Mouse (Mus musculus) embryonic facial prominence, embryonic 11.5 days (tissue): ENCODE measurements around the gene Rassf4. TPM values are rescaled to one million over a fixed set of nuclear protein-coding genes. Genes with fewer than 3 reads are reported as not detected.

Source experiments
- ATAC-seq: fragments of 200-750 bp; cut with Nextera tagmentation; replicated peaks from 2 replicates; pipeline ENCODE4 v1.8.0; 2017; ENCODE audit warnings: low read depth; ENCODE audit not compliant: insufficient number of reproducible peaks, low FRiP score, low TSS enrichment
- DNase-seq: peaks from one replicate; pipeline ENCODE4 v3.0.0-alpha.2; 2015; ENCODE audit warnings: low spot score
- H3K27ac ChIP-seq: fragments of 300-500 bp; sonication (generic); replicated peaks from 2 replicates; pipeline ENCODE4 v1.5.1; 2014; ENCODE audit warnings: mild to moderate bottlenecking, low read depth, low read length, control low read depth
- H3K27me3 ChIP-seq: fragments of 300-500 bp; sonication (generic); 2 replicates; pipeline ENCODE4 v1.6.1; 2014; ENCODE audit warnings: mild to moderate bottlenecking, low read length, moderate library complexity, mixed read lengths; ENCODE audit not compliant: control insufficient read depth, insufficient read depth
- H3K36me3 ChIP-seq: fragments of 300-500 bp; sonication (generic); replicated peaks from 2 replicates; pipeline ENCODE4 v1.6.1; 2014; ENCODE audit warnings: low read depth, mild to moderate bottlenecking, low read length, moderate library complexity, mixed read lengths; ENCODE audit not compliant: control insufficient read depth, insufficient read depth
- H3K4me1 ChIP-seq: fragments of 300-500 bp; sonication (generic); 2 replicates; pipeline ENCODE4 v1.6.1; 2014; ENCODE audit warnings: low read length, mixed read lengths; ENCODE audit not compliant: control insufficient read depth, insufficient read depth
- H3K4me2 ChIP-seq: fragments of 300-500 bp; sonication (generic); 2 replicates; pipeline ENCODE4 v1.6.1; 2014; ENCODE audit warnings: low read depth, mild to moderate bottlenecking, control low read depth, low read length, moderate library complexity
- H3K4me3 ChIP-seq: fragments of 300-500 bp; sonication (generic); 2 replicates; pipeline ENCODE4 v1.5.1; 2014; ENCODE audit warnings: low read depth, low read length, control low read depth
- H3K9ac ChIP-seq: fragments of 300-500 bp; sonication (generic); replicated peaks from 2 replicates; pipeline ENCODE4 v1.6.1; 2014; ENCODE audit warnings: mild to moderate bottlenecking, control low read depth, low read length
- H3K9me3 ChIP-seq: fragments of 300-500 bp; sonication (generic); replicated peaks from 2 replicates; pipeline ENCODE4 v1.6.1; 2016; ENCODE audit warnings: mild to moderate bottlenecking, low read length, inconsistent platforms, mixed read lengths; ENCODE audit not compliant: control insufficient read depth
- WGBS: fragments of 180-500 bp; shearing (Covaris S2); extraction: QIAGEN DNeasy Blood & Tissue Kit; methylation state at CpG from one replicate; pipeline ENCODE4 v1.1.7; 2014; 5-methylcytosine and 5-hydroxymethylcytosine counted together
- polyA plus RNA-seq: library from polyadenylated mRNA; unstranded; fragments of >200 nt; fragmentation: Nextera tagmentation; extraction: Ambion mirVana; gene quantifications from 2 replicates; pipeline ENCODE4 v1.2.1, GENCODE M21; 2014

Rassf4 gene
- polyA plus RNA-seq, 1 experiment from 2014 or later = 15.3 TPM

GRCm38 (mm10) chr6:116712503-116712902, 38.8 kb upstream of the Rassf4 start:
- no peak overlapping the region for H3K9ac ChIP-seq
- H3K9me3 ChIP-seq = no peaks in the 10 kb centered on the region
- 88% methylated on average over 3 of the region's 3 CpGs for whole genome bisulfite sequencing
- H3K27me3 ChIP-seq = no peaks in the 10 kb centered on the region
- ATAC-seq (no peak), DNase-seq (no peak)
- no peak overlapping the region for H3K27ac ChIP-seq
- no peaks in the 10 kb centered on the region for H3K36me3 ChIP-seq
- no peak overlapping the region for H3K4me3 ChIP-seq
- no peaks in the 10 kb centered on the region for H3K4me1 ChIP-seq
- no peak overlapping the region for H3K4me2 ChIP-seq

- Histone ChIP-seq H3K4me1 (no peaks in the 10 kb centered on the region), H3K27ac (no peak overlapping the region)
- peak; percentile 8 for DNase-seq
Measured at GRCm38 (mm10) chr6:116712062-116712461, 38.3 kb upstream of the Rassf4 start.

GRCm38 (mm10) chr6:116704320-116704719, 30.6 kb upstream of the Rassf4 start:
- Histone ChIP-seq H3K27me3 (no peaks in the 10 kb centered on the region), H3K4me1 (no peaks in the 10 kb centered on the region), H3K4me3 (no peak overlapping the region), H3K4me2 (no peak overlapping the region), H3K27ac (no peak overlapping the region), H3K9ac (no peak overlapping the region), H3K9me3 (no peaks in the 10 kb centered on the region), H3K36me3 (no peaks in the 10 kb centered on the region)
- ATAC-seq (no peak), DNase-seq (no peak)
- 78% methylated on average over 6 of the region's 6 CpGs for WGBS

More at GRCm38 (mm10) chr6:116712062-116712461, 38.3 kb upstream of the Rassf4 start:
- no peaks in the 10 kb centered on the region for H3K9me3 ChIP-seq
- no peak overlapping the region for H3K4me2 ChIP-seq
- H3K9ac ChIP-seq = no peak overlapping the region
- H3K4me3 ChIP-seq = no peak overlapping the region
- H3K27me3 ChIP-seq = no peaks in the 10 kb centered on the region
- 27% methylated on average over 5 of the region's 5 CpGs for WGBS
- no peak for ATAC-seq
- H3K36me3 ChIP-seq = no peaks in the 10 kb centered on the region

- H3K36me3 ChIP-seq = no peaks in the 10 kb centered on the region
- H3K9me3 ChIP-seq = no peaks in the 10 kb centered on the region
- no peak overlapping the region for H3K4me3 ChIP-seq
- no peaks in the 10 kb centered on the region for H3K4me1 ChIP-seq
- H3K27me3 ChIP-seq = no peaks in the 10 kb centered on the region
- H3K4me2 ChIP-seq = no peak overlapping the region
- ATAC-seq (no peak), DNase-seq (no peak)
- H3K27ac ChIP-seq = no peak overlapping the region
- no peak overlapping the region for H3K9ac ChIP-seq
Measured at GRCm38 (mm10) chr6:116700821-116701220, 27.1 kb upstream of the Rassf4 start.

GRCm38 (mm10) chr6:116697896-116698425, 24.2 kb upstream of the Rassf4 start:
- no peaks in the 10 kb centered on the region for H3K4me1 ChIP-seq
- H3K9ac ChIP-seq = no peak overlapping the region
- no peak overlapping the region for H3K4me2 ChIP-seq
- H3K27ac ChIP-seq = no peak overlapping the region
- no peaks in the 10 kb centered on the region for H3K36me3 ChIP-seq
- H3K9me3 ChIP-seq = no peaks in the 10 kb centered on the region
- DNase-seq (no peak), ATAC-seq (no peak)
- H3K4me3 ChIP-seq = no peak overlapping the region
- 82% methylated on average over 4 of the region's 4 CpGs for WGBS
- no peaks in the 10 kb centered on the region for H3K27me3 ChIP-seq

- no peak overlapping the region for H3K4me3 ChIP-seq
- ATAC-seq (no peak), DNase-seq (no peak)
- no peaks in the 10 kb centered on the region for H3K4me1 ChIP-seq
- no peaks in the 10 kb centered on the region for H3K27me3 ChIP-seq
- no peaks in the 10 kb centered on the region for H3K36me3 ChIP-seq
- 57% methylated on average over 2 of the region's 2 CpGs for WGBS
- H3K4me2 ChIP-seq = no peak overlapping the region
- H3K27ac ChIP-seq = no peak overlapping the region
- H3K9ac ChIP-seq = no peak overlapping the region
- no peaks in the 10 kb centered on the region for H3K9me3 ChIP-seq
Measured at GRCm38 (mm10) chr6:116697413-116697812, 23.7 kb upstream of the Rassf4 start.

GRCm38 (mm10) chr6:116694346-116694745, 20.6 kb upstream of the Rassf4 start:
- Histone ChIP-seq H3K9me3 (no peaks in the 10 kb centered on the region), H3K4me3 (no peak overlapping the region), H3K36me3 (no peaks in the 10 kb centered on the region), H3K4me1 (no peaks in the 10 kb centered on the region), H3K4me2 (no peak overlapping the region), H3K27me3 (no peaks in the 10 kb centered on the region), H3K27ac (no peak overlapping the region), H3K9ac (no peak overlapping the region)
- DNase-seq (no peak), ATAC-seq (no peak)
- 62% methylated on average over 3 of the region's 3 CpGs for WGBS

- 84% methylated on average over 4 of the region's 4 CpGs for WGBS
Measured at GRCm38 (mm10) chr6:116693639-116694038, 19.9 kb upstream of the Rassf4 start.

More at GRCm38 (mm10) chr6:116693639-116694038, 19.9 kb upstream of the Rassf4 start:
- H3K9ac ChIP-seq = no peak overlapping the region
- no peak for DNase-seq
- H3K27me3 ChIP-seq = no peaks in the 10 kb centered on the region
- H3K27ac ChIP-seq = no peak overlapping the region
- H3K4me2 ChIP-seq = no peak overlapping the region
- no peak for ATAC-seq
- H3K4me1 ChIP-seq = no peaks in the 10 kb centered on the region
- no peaks in the 10 kb centered on the region for H3K9me3 ChIP-seq
- H3K4me3 ChIP-seq = no peak overlapping the region
- no peaks in the 10 kb centered on the region for H3K36me3 ChIP-seq
